Mouse (Mus musculus) olfactory bulb, adult 2 months (tissue): ENCODE data around the gene Wnk2.

Experiments used
- CTCF ChIP-seq: fragments of 200-500 bp; IDR thresholded peaks from 2 replicates; pipeline ENCODE4 v1.5.1; 2012; ENCODE audit warnings: low read depth, mild to moderate bottlenecking, low read length, moderate library complexity; ENCODE audit not compliant: insufficient read depth
- POLR2A ChIP-seq: fragments of 200-500 bp; IDR thresholded peaks from 2 replicates; pipeline ENCODE4 v1.6.1; 2012; ENCODE audit warnings: mild to moderate bottlenecking, low read depth, low read length, moderate library complexity; ENCODE audit not compliant: insufficient read depth

- TF ChIP-seq CTCF (no peak), POLR2A (no peak)
Observed at GRCm38 (mm10) chr13:49175509-49175908, 27.7 kb upstream of the Wnk2 start.
